Mouse (Mus musculus) heart, embryonic 16.5 days (tissue): ENCODE results near the gene Mfn2. TPM values are rescaled to one million over a fixed set of nuclear protein-coding genes. Genes with fewer than 3 reads are reported as not detected.
"Not testable (repeated sequence)": the region's sequence is repeated elsewhere in the genome, so short reads cannot be mapped to it uniquely, and the experiment has no call there.

Experiments
- ATAC-seq: fragments of 200-750 bp; cut with Nextera tagmentation; replicated peaks from 2 replicates; pipeline ENCODE4 v1.8.0; 2017; ENCODE audit warnings: moderate number of reproducible peaks; ENCODE audit not compliant: insufficient read depth, low FRiP score; ENCODE audit errors: extremely low read depth
- H3K27ac ChIP-seq: fragments of 300-500 bp; sonication (generic); 2 replicates; pipeline ENCODE4 v1.5.1; 2014; ENCODE audit warnings: mild to moderate bottlenecking, low read length, control low read depth, moderate library complexity
- H3K27me3 ChIP-seq: fragments of 300-500 bp; sonication (generic); 2 replicates; pipeline ENCODE4 v1.6.1; 2014; ENCODE audit warnings: low read length, mixed read lengths; ENCODE audit not compliant: control insufficient read depth, insufficient read depth
- H3K36me3 ChIP-seq: fragments of 300-500 bp; sonication (generic); 2 replicates; pipeline ENCODE4 v1.6.1; 2014; ENCODE audit not compliant: control insufficient read depth, insufficient read depth
- H3K4me1 ChIP-seq: fragments of 300-500 bp; sonication (generic); 2 replicates; pipeline ENCODE4 v1.6.1; 2014; ENCODE audit warnings: low read length, mixed read lengths; ENCODE audit not compliant: control insufficient read depth, insufficient read depth
- H3K4me2 ChIP-seq: fragments of 300-500 bp; sonication (generic); 2 replicates; pipeline ENCODE4 v1.6.1; 2014; ENCODE audit warnings: low read depth, mild to moderate bottlenecking, control low read depth, low read length
- H3K4me3 ChIP-seq: fragments of 300-500 bp; sonication (generic); 2 replicates; pipeline ENCODE4 v1.5.1; 2014; ENCODE audit warnings: mild to moderate bottlenecking, control low read depth, low read length
- H3K9ac ChIP-seq: fragments of 300-500 bp; sonication (generic); 2 replicates; pipeline ENCODE4 v1.6.1; 2014; ENCODE audit warnings: low read length, control low read depth
- H3K9me3 ChIP-seq: fragments of 300-500 bp; sonication (generic); replicated peaks from 2 replicates; pipeline ENCODE4 v1.6.1; 2016; ENCODE audit warnings: low read length; ENCODE audit not compliant: control insufficient read depth
- WGBS: fragments of 180-500 bp; shearing (Covaris S2); extraction: QIAGEN DNeasy Blood & Tissue Kit; methylation state at CpG from one replicate; pipeline ENCODE4 v1.1.7; 2014; 5-methylcytosine and 5-hydroxymethylcytosine counted together
- polyA plus RNA-seq: library from polyadenylated mRNA; unstranded; fragments of >200 nt; fragmentation: Nextera tagmentation; extraction: Ambion mirVana; gene quantifications from 2 replicates; pipeline ENCODE4 v1.2.1, GENCODE M21; 2015

Mfn2 gene
- polyA plus RNA-seq, 1 experiment from 2014 or later, result 164 TPM

- H3K27me3 ChIP-seq, result no peaks in the 10 kb centered on the region
- WGBS, result 88% methylated on average over 3 of the region's 3 CpGs
- no peak overlapping the region for H3K9ac ChIP-seq
- peaks cover 24% of the 10 kb centered on the region for H3K36me3 ChIP-seq
- H3K4me3 ChIP-seq, result no peak overlapping the region
- H3K4me2 ChIP-seq, result no peak overlapping the region
- no peak for ATAC-seq
- H3K27ac ChIP-seq, result no peak overlapping the region
- H3K9me3 ChIP-seq, result peaks cover 7% of the 10 kb centered on the region; the same call in 1 of the 2 replicates
- peaks cover 6% of the 10 kb centered on the region for H3K4me1 ChIP-seq
Observed at GRCm38 (mm10) chr4:147842871-147843270, 61.6 kb downstream of the Mfn2 start.

GRCm38 (mm10) chr4:147839282-147839681, 65.2 kb downstream of the Mfn2 start:
- H3K27ac ChIP-seq, H3K27me3 ChIP-seq, H3K4me3 ChIP-seq, H3K4me1 ChIP-seq, H3K9ac ChIP-seq, H3K4me2 ChIP-seq, ATAC-seq, H3K9me3 ChIP-seq: not testable (repeated sequence)
- H3K36me3 ChIP-seq, result peaks cover 21% of the 10 kb centered on the region
- over 99% methylated on average over 15 of the region's 26 CpGs for WGBS

- peaks cover 50% of the 10 kb centered on the region for H3K9me3 ChIP-seq
- ATAC-seq, result no peak
- WGBS, result 93% methylated on average over 4 of the region's 4 CpGs
- H3K27ac ChIP-seq, result no peak overlapping the region
- no peaks in the 10 kb centered on the region for H3K4me1 ChIP-seq
- H3K4me2 ChIP-seq, result no peak overlapping the region
- peaks cover 48% of the 10 kb centered on the region for H3K36me3 ChIP-seq
- H3K4me3 ChIP-seq, result no peak overlapping the region
- H3K9ac ChIP-seq, result no peak overlapping the region
- H3K27me3 ChIP-seq, result no peaks in the 10 kb centered on the region
Observed at GRCm38 (mm10) chr4:147824389-147824788, 80.1 kb downstream of the Mfn2 start.

Other genes starting within 250 kb of the Mfn2 start
- gene Zfp534, start 202.2 kb downstream of the Mfn2 start, polyA plus RNA-seq, result not detected in 2 replicates
- gene Zfp984, start 94.9 kb downstream of the Mfn2 start, polyA plus RNA-seq, result 8.7 and 11.0 TPM in 2 replicates
- gene Zfp933, start 56.3 kb downstream of the Mfn2 start, polyA plus RNA-seq, result 4.7 and 5.2 TPM in 2 replicates
- gene Miip, start 35.9 kb downstream of the Mfn2 start, polyA plus RNA-seq, result 33.9 and 36.8 TPM in 2 replicates
- gene Fv1, start 35.7 kb downstream of the Mfn2 start, polyA plus RNA-seq, result 10.4 and 12.4 TPM in 2 replicates
- gene Plod1, start 32.1 kb upstream of the Mfn2 start, polyA plus RNA-seq, result 58.5 and 62.7 TPM in 2 replicates
- gene 2510039O18Rik, start 36.2 kb upstream of the Mfn2 start, polyA plus RNA-seq, result 12.1 and 14.2 TPM in 2 replicates
- 159 and 197 TPM in 2 replicates for gene Nppb, start 81.1 kb upstream of the Mfn2 start, polyA plus RNA-seq
- 4,431 and 6,649 TPM in 2 replicates for gene Nppa, start 96.0 kb upstream of the Mfn2 start, polyA plus RNA-seq
- 6.8 and 7.1 TPM in 2 replicates for gene Clcn6, start 134.1 kb upstream of the Mfn2 start, polyA plus RNA-seq
- 11.7 and 13.9 TPM in 2 replicates for gene Mthfr, start 134.4 kb upstream of the Mfn2 start, polyA plus RNA-seq
- 17.2 and 17.9 TPM in 2 replicates for gene Agtrap, start 183.3 kb upstream of the Mfn2 start, polyA plus RNA-seq
- gene Mad2l2, start 225.7 kb upstream of the Mfn2 start, polyA plus RNA-seq, result 35.5 and 36.0 TPM in 2 replicates
- 0.02 TPM in 1 of 2 replicates, not detected in the other for gene Draxin, start 226.0 kb upstream of the Mfn2 start, polyA plus RNA-seq
- gene Fbxo6, start 247.4 kb upstream of the Mfn2 start, polyA plus RNA-seq, result 21.7 and 24.4 TPM in 2 replicates